Mouse (Mus musculus) embryonic facial prominence, embryonic 13.5 days (tissue): ENCODE results near the gene Dnah11. TPM values are rescaled to one million over a fixed set of nuclear protein-coding genes. Genes with fewer than 3 reads are reported as not detected.

Experiments used
- ATAC-seq: fragments of 200-750 bp; cut with Nextera tagmentation; 2 replicates; pipeline ENCODE4 v1.8.0; 2017; ENCODE audit warnings: low read depth; ENCODE audit not compliant: insufficient number of reproducible peaks, insufficient read depth, low FRiP score, low TSS enrichment
- H3K27ac ChIP-seq: fragments of 300-500 bp; sonication (generic); 2 replicates; pipeline ENCODE4 v1.5.1; 2015; ENCODE audit warnings: moderate library complexity, mild to moderate bottlenecking, inconsistent platforms
- H3K27me3 ChIP-seq: fragments of 300-500 bp; sonication (generic); 2 replicates; pipeline ENCODE4 v1.6.1; 2015; ENCODE audit warnings: mild to moderate bottlenecking, inconsistent platforms
- H3K36me3 ChIP-seq: fragments of 300-500 bp; sonication (generic); 2 replicates; pipeline ENCODE4 v1.6.1; 2015; ENCODE audit warnings: mild to moderate bottlenecking, inconsistent platforms
- H3K4me1 ChIP-seq: fragments of 300-500 bp; sonication (generic); 2 replicates; pipeline ENCODE4 v1.6.1; 2015; ENCODE audit warnings: inconsistent platforms
- H3K4me2 ChIP-seq: fragments of 300-500 bp; sonication (generic); 2 replicates; pipeline ENCODE4 v1.6.1; 2015; ENCODE audit warnings: moderate library complexity, mild to moderate bottlenecking, inconsistent platforms
- H3K4me3 ChIP-seq: fragments of 300-500 bp; sonication (generic); 2 replicates; pipeline ENCODE4 v1.5.1; 2015; ENCODE audit warnings: mild to moderate bottlenecking, inconsistent platforms
- H3K9ac ChIP-seq: fragments of 300-500 bp; sonication (generic); 2 replicates; pipeline ENCODE4 v1.6.1; 2015; ENCODE audit warnings: mild to moderate bottlenecking, inconsistent platforms
- H3K9me3 ChIP-seq: fragments of 300-500 bp; sonication (generic); 2 replicates; pipeline ENCODE4 v1.6.1; 2016; ENCODE audit warnings: inconsistent platforms
- WGBS: fragments of 180-500 bp; shearing (Covaris S2); methylation state at CpG from one replicate; pipeline ENCODE4 v1.1.7; 2015; ENCODE audit warnings: mixed read lengths; 5-methylcytosine and 5-hydroxymethylcytosine counted together
- polyA plus RNA-seq: library from polyadenylated mRNA; unstranded; fragments of >200 nt; fragmentation: Nextera tagmentation; extraction: Ambion mirVana; gene quantifications from 2 replicates; pipeline ENCODE4 v1.2.1, GENCODE M21; 2015

Gene Dnah11
- polyA plus RNA-seq, 1 experiment from 2014 or later: 0.22 TPM

DNA sequence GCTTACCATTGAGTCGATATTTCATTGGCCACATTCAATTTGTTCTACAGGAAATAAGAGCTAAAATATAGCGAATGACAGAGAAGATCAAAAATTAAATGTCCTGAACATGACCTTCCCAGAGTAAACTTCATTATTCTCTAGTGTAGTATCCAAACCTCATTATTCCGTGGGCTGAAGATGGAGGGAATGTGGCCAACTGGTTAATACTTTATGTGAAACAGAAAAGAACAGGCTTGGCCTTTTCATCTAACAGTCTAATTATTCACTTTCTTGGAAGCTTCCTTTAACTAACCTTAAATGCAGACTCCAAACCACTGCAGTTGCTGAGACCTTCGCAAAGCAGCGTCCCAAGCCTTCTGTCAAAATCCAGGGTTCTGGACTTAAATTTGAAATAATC lies 41.9 kb downstream of the Dnah11 start:
- Histone ChIP-seq H3K9ac (no peak overlapping the region), H3K4me3 (no peak overlapping the region), H3K27me3 (no peaks in the 10 kb centered on the region), H3K36me3 (no peaks in the 10 kb centered on the region), H3K9me3 (no peaks in the 10 kb centered on the region), H3K4me1 (no peaks in the 10 kb centered on the region), H3K4me2 (no peak overlapping the region), H3K27ac (no peak overlapping the region)
- ATAC-seq: no peak
- WGBS: 85% methylated on average over 5 of the region's 5 CpGs

DNA sequence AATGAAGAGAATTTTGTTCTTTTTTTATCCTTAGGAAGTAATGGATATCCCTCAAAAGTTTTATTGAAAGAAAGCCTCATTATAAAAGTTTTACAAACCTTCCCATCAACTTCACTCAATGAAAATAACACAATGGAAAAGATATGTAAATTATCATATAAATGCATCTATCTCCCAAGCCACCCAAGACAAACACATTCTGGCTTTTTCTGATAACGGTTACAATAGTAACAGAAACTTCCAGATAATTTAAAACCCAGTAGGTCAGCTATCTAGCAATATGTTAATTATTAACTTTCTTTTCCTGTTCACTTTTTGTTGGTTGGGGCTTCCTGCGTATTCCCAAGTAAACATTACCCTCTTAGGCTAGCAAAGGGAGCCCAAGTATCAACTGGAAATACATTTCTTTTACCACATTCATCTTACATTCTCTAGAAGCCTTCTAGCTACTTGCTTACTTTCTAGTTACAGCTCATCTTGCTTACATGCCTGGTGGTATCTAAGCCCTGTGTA lies 51.3 kb downstream of the Dnah11 start:
- no peaks in the 10 kb centered on the region for H3K27me3 ChIP-seq
- no peak overlapping the region for H3K9ac ChIP-seq
- 75% methylated on average over 2 of the region's 2 CpGs for WGBS
- no peaks in the 10 kb centered on the region for H3K4me1 ChIP-seq
- no peak overlapping the region for H3K4me2 ChIP-seq
- no peaks in the 10 kb centered on the region for H3K9me3 ChIP-seq
- no peak overlapping the region for H3K27ac ChIP-seq
- H3K36me3 ChIP-seq: no peaks in the 10 kb centered on the region
- no peak overlapping the region for H3K4me3 ChIP-seq
- ATAC-seq: no peak

DNA sequence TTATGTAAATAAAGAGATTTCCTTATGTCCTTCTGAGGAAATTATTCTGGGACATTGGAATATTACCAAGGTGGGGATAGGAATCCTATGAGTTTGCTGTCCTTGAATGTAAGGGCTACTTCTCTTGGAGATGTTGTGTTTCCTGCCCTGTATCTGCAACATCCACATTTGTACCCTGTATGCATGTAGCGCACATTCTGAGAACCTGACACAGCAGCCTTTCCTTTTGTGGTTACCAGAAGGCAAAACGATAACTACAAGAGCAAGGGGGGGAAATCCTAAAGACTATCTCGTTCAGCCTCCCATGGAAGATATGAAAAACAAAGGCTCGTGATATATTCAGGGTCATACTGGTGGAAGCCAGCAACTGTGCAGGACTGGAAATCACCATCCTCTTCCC lies 70.7 kb downstream of the Dnah11 start:
- ATAC-seq: no peak
- no peak overlapping the region for H3K9ac ChIP-seq
- WGBS: 82% methylated on average over 4 of the region's 4 CpGs
- H3K27ac ChIP-seq: no peak overlapping the region
- no peaks in the 10 kb centered on the region for H3K4me1 ChIP-seq
- no peaks in the 10 kb centered on the region for H3K27me3 ChIP-seq
- no peak overlapping the region for H3K4me2 ChIP-seq
- H3K9me3 ChIP-seq: no peaks in the 10 kb centered on the region
- H3K36me3 ChIP-seq: no peaks in the 10 kb centered on the region
- no peak overlapping the region for H3K4me3 ChIP-seq

DNA sequence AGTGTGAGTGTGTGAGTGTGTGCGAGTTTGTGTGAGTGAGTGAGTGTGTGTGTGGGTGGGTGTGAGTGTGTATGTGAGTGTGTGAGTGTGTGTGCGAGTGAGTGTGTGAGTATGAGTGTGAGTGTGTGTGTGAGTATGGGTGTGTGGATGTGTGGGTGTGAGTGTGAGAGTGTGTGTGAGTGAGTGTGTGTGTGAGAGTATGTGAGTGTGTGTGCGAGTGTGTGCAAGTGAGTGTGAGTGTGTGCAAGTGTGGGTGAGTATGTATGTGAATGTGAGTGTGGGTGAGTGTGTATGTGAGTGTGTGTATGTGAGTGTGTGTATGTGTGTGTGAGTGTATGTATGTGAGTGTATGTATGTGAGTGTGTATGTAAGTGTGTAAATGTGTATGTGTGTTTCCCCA lies 79.2 kb downstream of the Dnah11 start:
- H3K27ac ChIP-seq: no peak overlapping the region
- WGBS: 94% methylated on average over 3 of the region's 3 CpGs
- ATAC-seq: no peak

DNA sequence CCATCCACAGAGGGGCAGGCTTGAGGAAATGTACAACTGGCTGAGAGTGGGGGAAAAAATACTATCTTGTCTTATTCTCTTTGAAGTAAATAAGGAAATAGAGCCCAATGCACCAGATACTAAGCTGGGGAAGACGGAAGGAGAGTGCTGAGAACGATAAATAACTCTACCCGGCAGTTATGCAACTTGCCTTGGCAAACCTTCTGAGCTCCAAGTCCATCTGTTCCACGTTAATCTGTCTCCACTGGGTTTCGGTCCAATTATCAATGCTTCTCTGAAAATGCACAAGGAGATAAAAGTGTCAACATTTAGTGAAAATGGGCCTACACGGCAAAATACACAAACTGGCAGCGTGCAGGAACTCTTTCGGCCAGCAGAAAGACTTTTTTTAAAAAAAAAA lies 86.2 kb downstream of the Dnah11 start:
- Histone ChIP-seq H3K27me3 (no peaks in the 10 kb centered on the region), H3K9me3 (no peaks in the 10 kb centered on the region), H3K27ac (no peak overlapping the region), H3K4me2 (no peak overlapping the region), H3K36me3 (no peaks in the 10 kb centered on the region), H3K4me1 (no peaks in the 10 kb centered on the region; the same call in 1 of the 2 replicates), H3K4me3 (no peak overlapping the region), H3K9ac (no peak overlapping the region)
- WGBS: 41% methylated on average over 8 of the region's 8 CpGs
- no peak for ATAC-seq

More for the DNA sequence above, 79.2 kb downstream of the Dnah11 start:
- no peak overlapping the region for H3K4me2 ChIP-seq
- H3K9me3 ChIP-seq: no peaks in the 10 kb centered on the region
- H3K4me3 ChIP-seq: no peak overlapping the region
- no peaks in the 10 kb centered on the region for H3K4me1 ChIP-seq
- no peaks in the 10 kb centered on the region for H3K27me3 ChIP-seq
- H3K36me3 ChIP-seq: no peaks in the 10 kb centered on the region
- H3K9ac ChIP-seq: no peak overlapping the region

DNA sequence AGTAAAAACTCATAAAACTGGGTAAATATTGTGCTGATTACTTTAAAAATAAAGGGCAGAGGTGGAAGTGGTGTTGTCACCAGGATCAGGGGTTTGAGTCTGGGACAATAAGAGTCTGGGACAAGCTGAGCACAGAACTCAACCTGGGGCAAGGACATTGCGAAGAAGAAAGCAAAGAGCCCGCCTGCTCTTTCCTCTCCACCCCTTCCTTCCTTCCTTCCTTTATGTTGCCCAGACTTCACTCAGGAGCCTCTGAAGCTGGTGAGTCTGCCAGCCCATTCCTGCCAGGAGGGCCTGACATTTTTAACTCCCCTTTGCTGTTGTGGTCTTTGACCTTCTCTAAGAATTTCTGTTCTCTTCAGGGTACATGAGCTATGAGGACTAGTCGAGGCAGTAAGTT lies 86.9 kb downstream of the Dnah11 start:
- Histone ChIP-seq H3K36me3 (no peaks in the 10 kb centered on the region), H3K27me3 (no peaks in the 10 kb centered on the region), H3K27ac (no peak overlapping the region), H3K9me3 (no peaks in the 10 kb centered on the region), H3K4me3 (no peak overlapping the region), H3K4me1 (no peaks in the 10 kb centered on the region; the same call in 1 of the 2 replicates), H3K4me2 (no peak overlapping the region), H3K9ac (no peak overlapping the region)
- WGBS: 90% methylated on average over 3 of the region's 3 CpGs
- ATAC-seq: no peak

DNA sequence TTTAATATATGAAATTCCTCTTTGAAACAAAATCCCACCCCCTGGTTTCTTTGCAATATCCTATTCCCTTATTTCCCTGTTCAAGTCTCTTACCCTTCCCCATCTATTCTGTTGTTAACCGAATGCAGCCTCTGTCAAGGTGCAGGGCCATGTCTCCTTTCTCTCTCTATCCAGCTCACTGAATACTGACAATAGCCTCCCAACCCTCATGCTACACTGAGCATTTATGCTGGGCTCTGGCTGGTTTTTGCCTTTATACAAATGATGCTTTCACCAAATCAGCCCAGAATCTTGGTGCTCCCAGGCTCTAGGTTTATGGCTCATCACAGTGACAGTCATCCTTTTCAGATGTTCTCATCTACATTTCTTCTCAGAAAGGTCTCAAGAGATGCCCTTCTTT lies 91.1 kb downstream of the Dnah11 start:
- Histone ChIP-seq H3K4me2 (no peak overlapping the region), H3K9me3 (no peaks in the 10 kb centered on the region), H3K9ac (no peak overlapping the region), H3K27ac (no peak overlapping the region), H3K4me3 (no peak overlapping the region), H3K36me3 (no peaks in the 10 kb centered on the region), H3K4me1 (no peaks in the 10 kb centered on the region; the same call in 1 of the 2 replicates), H3K27me3 (no peaks in the 10 kb centered on the region)
- 81% methylated on average over 1 of the region's 1 CpGs for WGBS
- no peak for ATAC-seq

DNA sequence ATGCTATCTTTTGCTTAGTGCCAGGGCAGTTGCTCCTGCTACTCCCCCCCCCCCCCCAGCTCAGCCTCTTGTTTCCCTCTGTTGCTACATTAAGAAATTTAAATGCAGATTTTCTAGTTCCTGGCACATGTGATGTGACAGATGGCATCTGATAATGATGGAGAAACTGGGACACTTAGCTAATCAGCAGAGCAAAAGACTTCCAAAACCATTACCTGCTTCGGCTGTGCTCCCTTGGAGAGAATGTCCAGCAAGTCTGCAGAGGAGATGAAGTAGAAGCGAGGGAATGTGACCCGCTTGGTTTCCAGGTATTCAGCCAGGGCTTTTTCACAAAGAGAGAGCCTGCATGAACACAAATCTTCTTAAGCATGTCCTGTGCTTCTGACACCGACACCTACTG lies 94.3 kb downstream of the Dnah11 start:
- Histone ChIP-seq H3K9me3 (no peaks in the 10 kb centered on the region), H3K4me2 (no peak overlapping the region), H3K27me3 (no peaks in the 10 kb centered on the region), H3K4me3 (no peak overlapping the region), H3K4me1 (no peaks in the 10 kb centered on the region), H3K27ac (no peak overlapping the region), H3K9ac (no peak overlapping the region), H3K36me3 (no peaks in the 10 kb centered on the region)
- 76% methylated on average over 4 of the region's 4 CpGs for WGBS
- no peak for ATAC-seq

DNA sequence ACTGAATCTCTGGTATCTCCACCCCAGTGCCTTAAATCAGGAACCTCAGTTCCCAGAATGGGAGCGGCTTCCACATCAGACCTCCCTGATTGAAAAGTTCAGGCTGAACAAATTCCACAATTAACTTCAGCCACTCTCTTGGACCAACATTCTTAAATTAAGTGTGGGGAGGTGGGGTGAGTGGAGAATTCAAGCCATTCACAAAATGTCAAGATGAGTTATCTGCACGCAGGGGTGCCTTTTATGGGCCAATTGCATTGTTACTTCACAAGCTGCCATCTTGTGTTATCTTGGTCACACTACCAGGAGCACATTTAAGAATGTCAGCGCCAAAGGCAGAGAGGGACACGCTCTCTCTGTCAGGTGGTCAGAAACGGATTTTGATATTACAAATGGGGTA lies 99.1 kb downstream of the Dnah11 start:
- WGBS: 83% methylated on average over 5 of the region's 5 CpGs
- no peak for ATAC-seq
- no peaks in the 10 kb centered on the region for H3K27me3 ChIP-seq
- no peak overlapping the region for H3K9ac ChIP-seq
- no peaks in the 10 kb centered on the region for H3K36me3 ChIP-seq
- H3K27ac ChIP-seq: no peak overlapping the region
- H3K4me3 ChIP-seq: no peak overlapping the region
- H3K4me1 ChIP-seq: no peaks in the 10 kb centered on the region
- no peak overlapping the region for H3K4me2 ChIP-seq
- H3K9me3 ChIP-seq: no peaks in the 10 kb centered on the region

DNA sequence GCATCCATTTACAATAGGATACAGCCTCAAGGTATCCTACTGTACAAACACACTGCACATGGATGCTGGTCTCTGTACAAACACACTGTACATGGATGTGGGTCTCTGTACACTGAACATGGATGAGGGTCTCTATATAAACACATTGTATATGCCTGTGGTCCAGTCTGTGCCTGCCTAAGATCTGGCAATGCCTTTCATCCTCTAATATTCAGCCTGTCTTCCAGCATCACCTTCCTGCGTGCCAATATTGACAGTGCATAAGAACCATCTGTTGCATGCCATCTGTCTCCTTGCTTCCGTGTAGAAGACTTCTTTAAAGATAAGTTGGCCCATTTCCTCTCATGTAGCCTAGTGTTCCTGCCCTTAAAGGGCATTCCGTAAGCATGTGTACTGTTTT lies 100.6 kb downstream of the Dnah11 start:
- no peak overlapping the region for H3K27ac ChIP-seq
- H3K9ac ChIP-seq: no peak overlapping the region
- no peaks in the 10 kb centered on the region for H3K4me1 ChIP-seq
- no peaks in the 10 kb centered on the region for H3K36me3 ChIP-seq
- no peaks in the 10 kb centered on the region for H3K9me3 ChIP-seq
- H3K4me3 ChIP-seq: no peak overlapping the region
- no peak for ATAC-seq
- WGBS: 82% methylated on average over 3 of the region's 3 CpGs
- H3K27me3 ChIP-seq: no peaks in the 10 kb centered on the region
- H3K4me2 ChIP-seq: no peak overlapping the region

DNA sequence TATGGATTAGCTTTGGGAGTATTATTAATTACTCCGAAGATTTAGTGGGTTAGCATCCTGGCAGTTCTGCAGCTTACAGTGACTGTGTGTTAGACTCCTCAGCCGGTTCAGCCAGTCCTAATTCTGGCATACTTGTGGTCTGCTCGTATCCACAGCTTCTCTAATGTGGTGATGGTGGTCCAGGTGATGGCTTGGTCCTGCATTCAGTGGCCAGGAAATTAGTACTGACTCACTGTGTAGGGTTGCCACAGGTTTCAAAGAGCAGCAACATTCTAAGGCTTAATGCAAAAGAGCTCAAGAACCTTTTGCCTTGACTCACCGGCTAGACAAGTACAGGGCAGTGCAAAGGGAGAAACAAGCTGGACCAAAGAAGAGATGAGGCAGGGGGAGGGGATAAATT lies 103.9 kb downstream of the Dnah11 start:
- ATAC-seq: no peak
- Histone ChIP-seq H3K4me2 (no peak overlapping the region), H3K4me3 (no peak overlapping the region), H3K36me3 (no peaks in the 10 kb centered on the region), H3K4me1 (no peaks in the 10 kb centered on the region), H3K9me3 (no peaks in the 10 kb centered on the region), H3K27ac (no peak overlapping the region), H3K9ac (no peak overlapping the region), H3K27me3 (no peaks in the 10 kb centered on the region)
- 77% methylated on average over 4 of the region's 4 CpGs for WGBS

DNA sequence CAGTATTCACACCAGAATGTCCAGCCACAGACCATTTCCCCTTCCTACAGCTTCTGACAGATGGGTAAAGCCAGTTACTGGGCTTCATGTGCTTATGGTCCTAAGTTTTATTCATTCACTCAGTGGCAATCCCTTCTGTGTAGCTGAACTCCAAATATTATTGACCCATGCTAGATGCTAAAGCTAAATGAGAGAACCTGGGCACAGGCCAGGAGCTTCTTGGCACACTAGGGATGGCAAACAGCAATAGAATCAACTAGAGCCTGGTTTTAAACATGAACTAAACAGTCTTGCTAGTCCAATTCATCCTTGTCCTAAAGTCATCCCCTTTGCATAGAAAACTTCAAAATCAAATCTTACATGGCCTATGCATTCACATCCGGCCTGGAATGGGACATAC lies 113.6 kb downstream of the Dnah11 start:
- H3K9ac ChIP-seq: no peak overlapping the region
- H3K27me3 ChIP-seq: no peaks in the 10 kb centered on the region
- H3K27ac ChIP-seq: no peak overlapping the region

DNA sequence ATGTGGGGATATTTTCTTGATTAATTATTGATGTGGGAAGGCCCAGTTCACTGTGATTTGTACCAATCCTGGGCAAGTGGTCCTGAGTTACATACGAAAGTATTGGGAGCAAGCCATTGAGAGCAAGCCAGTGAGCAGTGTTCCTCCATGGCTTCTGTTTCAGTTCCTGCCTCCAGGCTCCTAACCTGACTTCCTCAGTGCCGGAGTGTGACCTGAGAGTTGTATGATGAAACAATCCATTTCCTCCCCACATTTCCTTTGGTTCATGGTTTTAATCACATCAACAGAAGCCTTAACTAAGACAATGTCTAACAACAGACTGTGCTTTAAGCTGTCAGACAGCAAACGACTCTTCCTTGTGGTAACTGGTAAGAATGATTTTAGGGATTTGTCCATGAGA lies 114.0 kb downstream of the Dnah11 start:
- WGBS: 74% methylated on average over 3 of the region's 3 CpGs

More for the DNA sequence above, 113.6 kb downstream of the Dnah11 start:
- Histone ChIP-seq H3K4me3 (no peak overlapping the region), H3K4me1 (no peaks in the 10 kb centered on the region), H3K9me3 (no peaks in the 10 kb centered on the region), H3K4me2 (no peak overlapping the region), H3K36me3 (no peaks in the 10 kb centered on the region)
- 72% methylated on average over 1 of the region's 1 CpGs for WGBS
- no peak for ATAC-seq

More for the DNA sequence above, 114.0 kb downstream of the Dnah11 start:
- Histone ChIP-seq H3K36me3 (no peaks in the 10 kb centered on the region), H3K9ac (no peak overlapping the region), H3K27ac (no peak overlapping the region), H3K4me3 (no peak overlapping the region), H3K27me3 (no peaks in the 10 kb centered on the region), H3K4me1 (no peaks in the 10 kb centered on the region), H3K9me3 (no peaks in the 10 kb centered on the region), H3K4me2 (no peak overlapping the region)
- no peak for ATAC-seq
